Mouse (Mus musculus): ENCODE measurements around the gene Egfl7. TPM values are rescaled to one million over a fixed set of nuclear protein-coding genes. Genes with fewer than 3 reads are reported as not detected.

The Egfl7 gene
- polyA plus RNA-seq, 1 experiment, result 196 TPM

GRCm38 (mm10) chr2:26540721-26541120, 39.1 kb upstream of the Egfl7 start:
- H3K27me3 ChIP-seq (ENCODE audit: control insufficient read depth, insufficient read depth, low read length), result no peaks in the 10 kb centered on the region
- H3K36me3 ChIP-seq (ENCODE audit: control insufficient read depth, insufficient read depth, low read length), result no peaks in the 10 kb centered on the region
- no peaks in the 10 kb centered on the region for H3K4me1 ChIP-seq (ENCODE audit: control insufficient read depth, insufficient read depth, insufficient read length)
- no peak overlapping the region for H3K4me3 ChIP-seq (ENCODE audit: extremely low read depth, insufficient read depth, insufficient read length)
- TF ChIP-seq CTCF (IDR thresholded peaks at IDR 0.05; ENCODE audit: extremely low read depth, insufficient read depth, insufficient read length, insufficient replicate concordance) (no peak), POLR2A (IDR thresholded peaks at IDR 0.05; ENCODE audit: low read depth, low read length) (no peak)
- no peak overlapping the region for H3K27ac ChIP-seq (ENCODE audit: insufficient read depth, low read length)
- 76% methylated on average over 7 of the region's 7 CpGs for WGBS
- DNase-seq (ENCODE audit: low read depth in 1 of 2, low spot score in 2 of 2), result no peak

- TF ChIP-seq CTCF (IDR thresholded peaks at IDR 0.05; ENCODE audit: extremely low read depth, insufficient read depth, insufficient read length, insufficient replicate concordance) (no peak), POLR2A (IDR thresholded peaks at IDR 0.05; ENCODE audit: low read depth, low read length) (no peak)
- H3K27me3 ChIP-seq (ENCODE audit: control insufficient read depth, insufficient read depth, low read length), result no peaks in the 10 kb centered on the region
- H3K4me3 ChIP-seq (ENCODE audit: extremely low read depth, insufficient read depth, insufficient read length), result no peak overlapping the region
- DNase-seq (ENCODE audit: low read depth in 1 of 2, low spot score in 2 of 2), result no peak
- 73% methylated on average over 9 of the region's 9 CpGs for WGBS
- no peaks in the 10 kb centered on the region for H3K36me3 ChIP-seq (ENCODE audit: control insufficient read depth, insufficient read depth, low read length)
- H3K27ac ChIP-seq (ENCODE audit: insufficient read depth, low read length), result no peak overlapping the region
- H3K4me1 ChIP-seq (ENCODE audit: control insufficient read depth, insufficient read depth, insufficient read length), result no peaks in the 10 kb centered on the region
Measured at GRCm38 (mm10) chr2:26541258-26541910, 38.4 kb upstream of the Egfl7 start.

DNA sequence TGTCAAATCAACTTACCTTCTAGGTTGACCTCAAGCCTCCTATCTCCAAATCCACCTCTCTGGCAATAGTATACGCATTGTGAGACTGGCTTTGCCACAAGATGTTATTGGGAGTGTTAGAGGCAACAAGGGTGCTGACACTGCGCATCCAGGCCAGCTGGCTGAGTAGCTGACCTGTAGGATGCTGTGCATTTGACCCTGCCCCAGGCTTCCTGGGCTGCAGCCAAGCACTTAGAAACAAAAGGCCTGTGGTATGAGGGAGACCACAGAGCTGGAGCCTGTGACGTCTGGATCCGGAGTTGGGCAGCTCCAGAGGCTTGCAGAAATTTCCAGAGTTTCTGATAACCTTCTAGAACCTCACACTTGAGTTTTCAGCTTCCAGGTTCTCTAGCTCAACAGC, 36.7 kb upstream of the Egfl7 start:
- Histone ChIP-seq H3K4me1 (ENCODE audit: control insufficient read depth, insufficient read depth, insufficient read length) (no peaks in the 10 kb centered on the region), H3K27me3 (ENCODE audit: control insufficient read depth, insufficient read depth, low read length) (no peaks in the 10 kb centered on the region), H3K4me3 (ENCODE audit: extremely low read depth, insufficient read depth, insufficient read length) (no peak overlapping the region), H3K36me3 (ENCODE audit: control insufficient read depth, insufficient read depth, low read length) (no peaks in the 10 kb centered on the region), H3K27ac (ENCODE audit: insufficient read depth, low read length) (no peak overlapping the region; the same call in 1 of the 2 replicates)
- TF ChIP-seq POLR2A (IDR thresholded peaks at IDR 0.05; ENCODE audit: low read depth, low read length) (no peak), CTCF (IDR thresholded peaks at IDR 0.05; ENCODE audit: extremely low read depth, insufficient read depth, insufficient read length, insufficient replicate concordance) (no peak)
- DNase-seq (ENCODE audit: low read depth in 1 of 2, low spot score in 2 of 2), result no peak
- 72% methylated on average over 4 of the region's 4 CpGs for WGBS

DNA sequence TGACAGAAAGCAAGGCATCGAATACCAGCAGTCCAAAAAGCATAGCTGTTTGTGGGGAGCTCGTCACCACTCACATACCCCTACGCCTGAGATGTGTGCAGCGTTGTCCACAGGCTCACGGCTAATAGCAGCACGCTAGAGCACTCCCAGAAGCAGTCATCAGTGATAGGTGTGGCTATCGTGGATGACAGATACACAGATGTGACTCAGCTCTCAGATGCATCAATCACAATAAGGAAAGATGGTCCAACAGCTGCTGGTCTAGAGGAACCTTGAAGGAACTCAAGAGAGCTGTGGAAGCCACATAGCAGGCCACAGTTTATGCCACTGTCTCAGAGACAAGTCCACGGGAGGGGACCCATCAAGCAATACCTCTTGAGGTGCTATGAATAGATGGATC, 36.0 kb upstream of the Egfl7 start:
- TF ChIP-seq CTCF (IDR thresholded peaks at IDR 0.05; ENCODE audit: extremely low read depth, insufficient read depth, insufficient read length, insufficient replicate concordance) (no peak), POLR2A (IDR thresholded peaks at IDR 0.05; ENCODE audit: low read depth, low read length) (no peak)
- H3K27ac ChIP-seq (ENCODE audit: insufficient read depth, low read length), result no peak overlapping the region; the same call in 1 of the 2 replicates
- DNase-seq (ENCODE audit: low read depth in 1 of 2, low spot score in 2 of 2), result no peak
- no peaks in the 10 kb centered on the region for H3K27me3 ChIP-seq (ENCODE audit: control insufficient read depth, insufficient read depth, low read length)
- H3K4me3 ChIP-seq (ENCODE audit: extremely low read depth, insufficient read depth, insufficient read length), result no peak overlapping the region
- 74% methylated on average over 8 of the region's 8 CpGs for WGBS
- no peaks in the 10 kb centered on the region for H3K4me1 ChIP-seq (ENCODE audit: control insufficient read depth, insufficient read depth, insufficient read length)
- H3K36me3 ChIP-seq (ENCODE audit: control insufficient read depth, insufficient read depth, low read length), result no peaks in the 10 kb centered on the region

DNA sequence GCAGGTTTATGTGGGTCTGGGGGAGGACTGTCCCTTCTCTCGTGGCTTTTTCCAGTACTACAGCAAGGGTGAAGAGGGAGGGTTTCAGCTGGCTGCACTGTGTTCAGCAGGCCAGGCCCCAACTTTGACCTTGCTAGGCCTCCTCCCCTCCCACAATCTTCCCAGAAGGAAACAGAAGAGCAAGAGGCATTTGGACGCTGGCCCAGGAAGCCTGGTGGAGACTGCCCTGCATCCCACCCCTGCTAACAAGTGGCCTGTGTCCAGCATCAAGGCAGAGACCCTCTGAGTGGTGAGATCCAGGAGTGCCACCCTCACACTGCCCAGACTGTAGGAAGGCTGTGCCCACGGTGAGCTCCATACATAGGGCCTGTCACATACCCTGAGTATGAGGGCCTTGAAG, 35.5 kb upstream of the Egfl7 start:
- WGBS, result 64% methylated on average over 3 of the region's 3 CpGs
- Histone ChIP-seq H3K4me1 (ENCODE audit: control insufficient read depth, insufficient read depth, insufficient read length) (no peaks in the 10 kb centered on the region), H3K27me3 (ENCODE audit: control insufficient read depth, insufficient read depth, low read length) (no peaks in the 10 kb centered on the region), H3K27ac (ENCODE audit: insufficient read depth, low read length) (peak overlapping the region; percentile 55; the same call in 1 of the 2 replicates), H3K36me3 (ENCODE audit: control insufficient read depth, insufficient read depth, low read length) (no peaks in the 10 kb centered on the region), H3K4me3 (ENCODE audit: extremely low read depth, insufficient read depth, insufficient read length) (no peak overlapping the region)
- TF ChIP-seq CTCF (IDR thresholded peaks at IDR 0.05; ENCODE audit: extremely low read depth, insufficient read depth, insufficient read length, insufficient replicate concordance) (no peak), POLR2A (IDR thresholded peaks at IDR 0.05; ENCODE audit: low read depth, low read length) (no peak)
- DNase-seq (ENCODE audit: low read depth in 1 of 2, low spot score in 2 of 2), result no peak

- WGBS, result 40% methylated on average over 2 of the region's 2 CpGs
- TF ChIP-seq CTCF (IDR thresholded peaks at IDR 0.05; ENCODE audit: extremely low read depth, insufficient read depth, insufficient read length, insufficient replicate concordance), result no peak
- TF ChIP-seq POLR2A (IDR thresholded peaks at IDR 0.05; ENCODE audit: low read depth, low read length), result no peak
- Histone ChIP-seq H3K27ac (ENCODE audit: insufficient read depth, low read length) (no peak overlapping the region), H3K4me1 (ENCODE audit: control insufficient read depth, insufficient read depth, insufficient read length) (no peaks in the 10 kb centered on the region; the same call in 1 of the 2 replicates), H3K36me3 (ENCODE audit: control insufficient read depth, insufficient read depth, low read length) (no peaks in the 10 kb centered on the region), H3K27me3 (ENCODE audit: control insufficient read depth, insufficient read depth, low read length) (no peaks in the 10 kb centered on the region), H3K4me3 (ENCODE audit: extremely low read depth, insufficient read depth, insufficient read length) (no peak overlapping the region)
- no peak for DNase-seq (ENCODE audit: low read depth in 1 of 2, low spot score in 2 of 2)
Measured at GRCm38 (mm10) chr2:26547481-26547880, 32.3 kb upstream of the Egfl7 start.

DNA sequence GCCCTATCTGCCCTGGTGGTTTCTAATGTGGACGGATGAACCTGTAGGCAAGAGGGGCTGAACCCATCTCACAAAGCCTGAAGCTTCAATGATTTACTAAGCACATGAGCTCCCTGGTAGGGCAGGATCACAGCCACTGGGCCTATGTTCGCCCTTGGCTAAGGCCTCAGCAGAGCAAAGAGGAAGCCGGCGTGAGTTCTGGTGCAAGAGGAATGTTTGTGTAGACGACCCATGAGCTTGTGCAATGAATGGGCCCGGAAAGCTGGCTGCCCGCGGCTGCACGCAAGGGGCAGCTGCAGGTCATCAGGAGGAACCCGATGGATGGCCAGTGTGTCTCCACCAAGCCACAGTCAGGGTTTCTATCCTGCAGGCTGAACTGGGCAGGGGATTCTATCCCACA, 30.0 kb upstream of the Egfl7 start:
- no peak for DNase-seq (ENCODE audit: low read depth in 1 of 2, low spot score in 2 of 2)
- H3K27ac ChIP-seq (ENCODE audit: insufficient read depth, low read length), result no peak overlapping the region
- H3K4me1 ChIP-seq (ENCODE audit: control insufficient read depth, insufficient read depth, insufficient read length), result no peaks in the 10 kb centered on the region; the same call in 1 of the 2 replicates
- no peak for TF ChIP-seq POLR2A (IDR thresholded peaks at IDR 0.05; ENCODE audit: low read depth, low read length)
- no peak for TF ChIP-seq CTCF (IDR thresholded peaks at IDR 0.05; ENCODE audit: extremely low read depth, insufficient read depth, insufficient read length, insufficient replicate concordance)
- 41% methylated on average over 10 of the region's 10 CpGs for WGBS
- no peaks in the 10 kb centered on the region for H3K36me3 ChIP-seq (ENCODE audit: control insufficient read depth, insufficient read depth, low read length)
- H3K4me3 ChIP-seq (ENCODE audit: extremely low read depth, insufficient read depth, insufficient read length), result no peak overlapping the region
- no peaks in the 10 kb centered on the region for H3K27me3 ChIP-seq (ENCODE audit: control insufficient read depth, insufficient read depth, low read length)
